Mouse (Mus musculus) intestine, embryonic 16.5 days (tissue): ENCODE measurements around the gene H2-DMa. TPM values are rescaled to one million over a fixed set of nuclear protein-coding genes. Genes with fewer than 3 reads are reported as not detected.

ENCODE experiments used
- ATAC-seq: fragments of 200-750 bp; cut with Nextera tagmentation; 2 replicates; pipeline ENCODE4 v1.8.0; 2017; ENCODE audit warnings: moderate TSS enrichment, moderate library complexity
- H3K27ac ChIP-seq: fragments of 300-500 bp; sonication (generic); 2 replicates; pipeline ENCODE4 v1.5.1; 2014; ENCODE audit warnings: mild to moderate bottlenecking, low read length
- H3K27me3 ChIP-seq: fragments of 300-500 bp; sonication (generic); replicated peaks from 2 replicates; pipeline ENCODE4 v1.6.1; 2014; ENCODE audit warnings: low read length, control low read depth, mixed read lengths; ENCODE audit not compliant: control insufficient read depth, insufficient read depth
- H3K36me3 ChIP-seq: fragments of 300-500 bp; sonication (generic); 2 replicates; pipeline ENCODE4 v1.6.1; 2014; ENCODE audit warnings: low read length, control low read depth; ENCODE audit not compliant: control insufficient read depth, insufficient read depth
- H3K4me1 ChIP-seq: fragments of 300-500 bp; sonication (generic); 2 replicates; pipeline ENCODE4 v1.6.1; 2014; ENCODE audit warnings: low read length, control low read depth, mixed read lengths; ENCODE audit not compliant: control insufficient read depth, insufficient read depth
- H3K4me2 ChIP-seq: fragments of 300-500 bp; sonication (generic); 2 replicates; pipeline ENCODE4 v1.6.1; 2014; ENCODE audit warnings: low read depth, low read length, control low read depth
- H3K4me3 ChIP-seq: fragments of 300-500 bp; sonication (generic); 2 replicates; pipeline ENCODE4 v1.5.1; 2014; ENCODE audit warnings: mild to moderate bottlenecking, low read length
- H3K9ac ChIP-seq: fragments of 300-500 bp; sonication (generic); 2 replicates; pipeline ENCODE4 v1.6.1; 2014; ENCODE audit warnings: low read depth, low read length
- H3K9me3 ChIP-seq: fragments of 300-500 bp; sonication (generic); 2 replicates; pipeline ENCODE4 v1.6.1; 2016; ENCODE audit warnings: low read length, control low read depth; ENCODE audit not compliant: control insufficient read depth
- WGBS: fragments of 180-500 bp; shearing (Covaris S2); extraction: QIAGEN DNeasy Blood & Tissue Kit; methylation state at CpG from one replicate; pipeline ENCODE4 v1.1.7; 2014; 5-methylcytosine and 5-hydroxymethylcytosine counted together
- polyA plus RNA-seq: library from polyadenylated mRNA; unstranded; fragments of >200 nt; fragmentation: Nextera tagmentation; extraction: Ambion mirVana; gene quantifications from 2 replicates; pipeline ENCODE4 v1.2.1, GENCODE M21; 2015

The H2-DMa gene
- polyA plus RNA-seq, 1 experiment from 2014 or later, result 13.4 TPM

DNA sequence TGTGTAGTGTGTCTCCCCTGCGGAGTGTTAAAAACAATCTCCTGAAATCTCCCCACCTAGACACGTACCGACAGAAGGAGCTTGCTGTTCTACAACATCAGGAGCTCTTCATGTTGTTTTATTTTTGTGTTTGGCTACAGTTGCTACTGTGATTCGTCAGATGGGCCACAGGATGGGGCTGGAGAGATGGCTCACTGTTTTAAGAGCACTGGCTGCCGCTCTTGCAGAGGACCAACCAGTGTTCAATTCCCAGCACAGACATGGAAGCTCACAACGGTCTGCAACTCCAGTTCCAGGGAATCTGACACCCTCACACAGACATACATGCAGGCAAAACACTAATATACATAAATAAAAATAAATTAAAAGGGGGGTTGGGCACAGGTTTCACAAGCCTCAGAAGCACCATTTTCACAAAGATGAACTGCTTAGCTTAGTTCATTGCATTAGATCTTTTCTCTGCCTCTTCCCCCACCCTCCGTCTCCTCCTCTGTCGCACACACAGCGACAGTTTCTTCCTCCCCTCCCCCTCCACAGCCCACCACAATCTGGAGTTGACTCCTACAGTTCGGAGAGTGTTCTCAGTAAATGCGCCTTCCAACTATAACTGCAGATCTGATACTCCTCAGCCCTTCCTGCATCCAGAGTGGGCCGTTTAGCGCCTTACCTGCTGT is 9.1 kb downstream of the H2-DMa start:
- no peaks in the 10 kb centered on the region for H3K9me3 ChIP-seq
- no peak for ATAC-seq
- H3K4me3 ChIP-seq, result no peak overlapping the region
- WGBS, result 35% methylated on average over 13 of the region's 13 CpGs
- no peak overlapping the region for H3K9ac ChIP-seq
- H3K4me1 ChIP-seq, result peaks cover 31% of the 10 kb centered on the region
- no peak overlapping the region for H3K27ac ChIP-seq
- no peak overlapping the region for H3K4me2 ChIP-seq
- no peaks in the 10 kb centered on the region for H3K36me3 ChIP-seq
- no peaks in the 10 kb centered on the region for H3K27me3 ChIP-seq

DNA sequence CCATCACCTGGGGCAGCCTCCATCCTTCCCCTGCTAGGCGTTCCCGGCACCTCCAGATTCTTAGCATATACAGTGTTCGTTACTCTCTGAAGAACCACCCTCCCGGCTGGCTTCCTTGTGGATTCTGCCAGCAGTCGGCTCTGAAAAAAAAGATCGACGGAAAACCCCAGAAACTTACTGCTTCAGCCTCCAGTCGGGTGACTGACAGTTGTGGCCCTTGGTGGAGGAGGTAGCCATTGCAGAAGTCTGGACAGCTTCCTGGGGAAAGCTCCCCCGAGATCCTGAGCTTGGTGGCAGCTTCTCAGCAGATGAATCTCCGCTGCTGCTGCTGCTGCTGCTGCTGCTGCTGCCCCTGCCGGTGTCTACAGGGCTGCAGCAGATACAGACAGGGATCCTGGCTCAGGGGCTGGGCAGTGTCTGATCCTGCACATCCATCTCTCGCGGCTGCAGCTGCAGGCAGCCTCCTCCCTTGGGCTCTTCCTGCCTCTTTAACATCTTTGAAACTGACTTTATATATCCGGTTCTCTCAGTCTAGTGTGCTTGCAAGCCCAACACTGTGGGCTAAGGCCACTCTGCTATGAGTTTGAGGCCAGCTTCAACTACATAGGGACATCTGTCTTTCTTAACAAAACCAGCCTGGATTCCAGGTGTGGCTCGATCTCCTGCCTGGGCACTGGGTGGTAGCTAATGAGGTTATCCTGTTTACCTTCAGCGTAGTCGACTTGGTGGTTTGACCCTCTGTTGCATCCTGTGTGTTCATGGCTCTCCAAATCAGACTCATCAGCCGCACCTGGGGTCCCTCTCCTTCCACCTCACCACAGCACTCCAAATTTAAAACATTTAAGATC is 9.8 kb downstream of the H2-DMa start:
- Histone ChIP-seq H3K4me3 (no peak overlapping the region), H3K4me1 (peaks cover 25% of the 10 kb centered on the region), H3K27ac (no peak overlapping the region; the same call in 1 of the 2 replicates), H3K9me3 (no peaks in the 10 kb centered on the region), H3K9ac (no peak overlapping the region), H3K4me2 (no peak overlapping the region), H3K27me3 (no peaks in the 10 kb centered on the region), H3K36me3 (no peaks in the 10 kb centered on the region)
- WGBS, result 20% methylated on average over 18 of the region's 18 CpGs
- no peak for ATAC-seq

DNA sequence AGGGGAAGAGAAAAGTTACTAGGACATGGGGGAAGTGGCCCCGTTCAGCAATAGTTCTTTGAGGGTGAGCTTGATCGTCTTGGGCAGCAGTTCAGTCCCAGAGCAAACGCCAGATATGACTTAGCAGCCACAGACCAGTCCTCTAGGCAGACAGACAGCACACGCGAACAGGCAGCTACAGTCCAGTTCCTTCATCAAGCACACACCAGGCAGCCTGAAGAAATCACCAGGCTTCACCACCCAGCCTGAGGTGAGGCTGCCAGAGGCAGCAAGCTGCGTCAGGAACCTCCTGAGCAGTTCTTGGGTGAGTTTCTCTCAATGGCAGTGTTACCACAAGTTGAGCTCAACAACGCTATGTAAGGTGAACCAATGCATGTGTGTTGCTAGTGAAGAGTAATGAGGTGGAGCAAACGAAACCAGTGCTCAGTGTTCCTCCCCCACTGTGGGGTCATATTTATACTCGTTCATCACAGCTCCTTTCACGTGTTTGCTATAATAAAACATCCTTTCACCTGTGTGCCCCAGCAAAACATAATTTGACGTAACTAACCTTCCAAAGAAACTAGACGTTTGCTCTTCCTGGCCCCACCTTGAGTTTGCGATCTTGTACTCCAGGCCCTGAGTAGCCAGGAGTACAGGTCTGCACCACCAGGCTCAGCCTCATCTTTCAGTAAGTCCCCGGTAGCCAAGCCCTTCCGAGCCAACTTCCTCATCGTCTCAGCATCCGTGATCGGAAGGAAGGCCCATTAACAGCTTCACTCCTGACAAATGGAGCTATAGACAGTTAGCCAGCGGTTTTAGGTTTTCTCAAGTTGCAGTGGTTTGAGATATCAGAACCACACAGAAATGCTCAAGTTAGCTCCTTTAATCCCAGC is 11.0 kb downstream of the H2-DMa start:
- Histone ChIP-seq H3K4me3 (no peak overlapping the region), H3K9ac (no peak overlapping the region), H3K4me1 (peaks cover 19% of the 10 kb centered on the region), H3K27me3 (no peaks in the 10 kb centered on the region), H3K4me2 (no peak overlapping the region), H3K36me3 (no peaks in the 10 kb centered on the region), H3K9me3 (no peaks in the 10 kb centered on the region), H3K27ac (no peak overlapping the region)
- 71% methylated on average over 19 of the region's 19 CpGs for WGBS
- no peak for ATAC-seq

DNA sequence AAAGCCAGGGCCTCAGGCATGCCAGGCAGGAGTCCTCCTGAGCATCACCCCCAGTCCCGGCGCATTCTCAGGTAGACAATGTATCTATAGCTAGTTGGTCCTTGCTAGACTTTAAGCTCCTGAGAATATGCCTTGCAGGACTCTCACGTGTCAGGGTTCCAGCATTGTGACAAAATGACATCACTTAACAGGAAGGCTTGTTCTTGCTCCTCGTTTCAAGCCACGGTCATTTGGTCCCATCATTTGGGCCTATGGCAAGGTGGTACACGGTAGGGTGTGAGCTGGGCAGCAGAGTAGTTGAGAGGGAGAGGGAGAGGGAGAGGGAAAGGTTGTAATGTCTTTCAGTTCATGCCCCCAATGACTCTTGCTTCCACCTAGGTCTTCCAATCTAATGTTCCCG is 12.6 kb downstream of the H2-DMa start:
- Histone ChIP-seq H3K4me3 (no peak overlapping the region), H3K4me2 (no peak overlapping the region), H3K27ac (no peak overlapping the region), H3K27me3 (no peaks in the 10 kb centered on the region), H3K9ac (no peak overlapping the region), H3K9me3 (no peaks in the 10 kb centered on the region), H3K4me1 (peaks cover 15% of the 10 kb centered on the region), H3K36me3 (no peaks in the 10 kb centered on the region)
- ATAC-seq, result no peak
- 78% methylated on average over 7 of the region's 7 CpGs for WGBS

DNA sequence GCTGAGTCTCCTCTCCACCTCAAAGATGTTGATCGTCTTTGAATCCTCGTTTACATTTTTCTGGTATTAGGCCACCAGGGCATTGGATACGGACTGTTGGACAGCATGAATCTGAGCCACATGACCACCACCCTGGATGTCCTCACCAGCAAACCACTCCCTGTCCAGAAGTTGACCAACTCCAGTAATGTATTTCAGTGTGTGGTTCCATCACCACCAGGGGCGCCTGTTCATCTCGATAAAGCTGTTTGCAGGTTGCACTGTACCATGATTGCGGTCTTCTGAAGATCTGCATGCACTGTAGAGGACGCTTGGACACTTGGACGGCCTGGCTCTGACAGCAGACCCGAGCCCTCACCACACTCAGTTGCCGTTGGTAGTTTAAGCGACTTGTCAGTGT is 13.9 kb downstream of the H2-DMa start:
- ATAC-seq, result no peak
- no peaks in the 10 kb centered on the region for H3K27me3 ChIP-seq
- H3K4me2 ChIP-seq, result no peak overlapping the region
- peaks cover 10% of the 10 kb centered on the region for H3K4me1 ChIP-seq
- H3K27ac ChIP-seq, result no peak overlapping the region
- H3K9ac ChIP-seq, result no peak overlapping the region
- WGBS, result 74% methylated on average over 11 of the region's 11 CpGs
- no peaks in the 10 kb centered on the region for H3K9me3 ChIP-seq
- no peaks in the 10 kb centered on the region for H3K36me3 ChIP-seq
- no peak overlapping the region for H3K4me3 ChIP-seq

- Histone ChIP-seq H3K9me3 (no peaks in the 10 kb centered on the region), H3K27me3 (no peaks in the 10 kb centered on the region), H3K4me2 (no peak overlapping the region), H3K4me1 (peaks cover 9% of the 10 kb centered on the region; the same call in 1 of the 2 replicates), H3K27ac (no peak overlapping the region), H3K4me3 (no peak overlapping the region), H3K36me3 (no peaks in the 10 kb centered on the region), H3K9ac (no peak overlapping the region)
- WGBS, result 90% methylated on average over 3 of the region's 3 CpGs
- ATAC-seq, result no peak
Measured at GRCm38 (mm10) chr17:34134451-34134850, 15.1 kb downstream of the H2-DMa start.

DNA sequence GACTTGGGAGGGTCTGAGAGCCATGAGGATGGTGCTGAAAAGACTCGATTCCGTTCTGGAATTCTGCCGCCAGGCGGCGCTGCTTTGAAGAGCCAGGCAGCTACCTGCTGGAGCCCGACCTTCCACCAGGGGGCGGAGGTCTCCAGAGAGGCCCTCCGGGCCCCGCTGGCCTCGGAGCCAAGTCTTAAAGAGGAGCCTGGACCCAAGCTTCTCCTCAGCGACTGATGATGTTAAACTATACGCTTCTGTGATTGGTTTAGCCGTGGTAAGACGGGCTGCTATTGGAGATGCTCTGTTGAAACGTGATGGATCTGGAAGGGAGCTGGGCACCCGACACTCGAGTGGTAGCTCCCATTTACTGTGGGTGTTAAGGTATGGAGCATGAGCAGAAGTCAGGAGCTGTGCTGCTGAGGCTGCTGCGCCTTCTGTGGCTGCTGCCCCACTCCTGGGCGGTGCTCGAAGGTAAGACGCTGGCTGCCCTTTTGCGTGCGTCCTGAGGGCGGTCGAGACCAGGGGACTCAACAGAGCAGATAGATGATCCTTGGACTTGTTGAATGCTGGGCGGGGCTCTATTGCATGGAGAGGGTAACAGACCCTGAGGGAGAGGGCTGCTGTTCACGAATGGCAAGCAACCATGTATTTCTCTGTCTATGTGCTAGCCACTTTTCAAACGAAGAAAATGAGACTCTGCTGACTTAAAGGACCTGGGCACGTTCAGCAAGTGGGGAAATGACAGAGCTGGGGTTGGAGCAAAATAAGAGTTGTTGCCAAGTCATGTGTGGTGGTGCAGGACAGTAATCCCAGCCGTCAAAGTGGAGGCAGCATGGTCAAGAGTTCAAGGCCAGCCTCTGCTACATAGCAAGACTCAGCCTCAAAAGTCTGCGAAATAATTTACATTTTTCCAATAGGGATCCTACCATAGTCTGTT is 16.2 kb downstream of the H2-DMa start:
- Histone ChIP-seq H3K27me3 (peaks cover 3% of the 10 kb centered on the region; the same call in 1 of the 2 replicates), H3K4me2 (peak overlapping the region; percentile 82), H3K9me3 (no peaks in the 10 kb centered on the region), H3K36me3 (no peaks in the 10 kb centered on the region), H3K4me1 (peaks cover 12% of the 10 kb centered on the region; the same call in 1 of the 2 replicates), H3K9ac (peak overlapping the region; percentile 50), H3K4me3 (peak overlapping the region; percentile 44), H3K27ac (no peak overlapping the region)
- WGBS, result 6% methylated on average over 31 of the region's 31 CpGs
- ATAC-seq, result peak; percentile 98

GRCm38 (mm10) chr17:34137601-34138000 is 18.3 kb downstream of the H2-DMa start:
- H3K27me3 ChIP-seq, result peaks cover 8% of the 10 kb centered on the region; the same call in 1 of the 2 replicates
- ATAC-seq, result no peak
- peaks cover 12% of the 10 kb centered on the region; the same call in 1 of the 2 replicates for H3K4me1 ChIP-seq
- H3K27ac ChIP-seq, result no peak overlapping the region
- no peak overlapping the region for H3K4me2 ChIP-seq
- no peak overlapping the region for H3K4me3 ChIP-seq
- no peaks in the 10 kb centered on the region for H3K36me3 ChIP-seq
- H3K9me3 ChIP-seq, result no peaks in the 10 kb centered on the region
- WGBS, result 67% methylated on average over 7 of the region's 7 CpGs
- H3K9ac ChIP-seq, result no peak overlapping the region
